Mouse (Mus musculus) intestine, embryonic 15.5 days (tissue): ENCODE results near the gene Hint2. TPM values are rescaled to one million over a fixed set of nuclear protein-coding genes. Genes with fewer than 3 reads are reported as not detected.

Experiments
- ATAC-seq: fragments of 200-750 bp; cut with Nextera tagmentation; 2 replicates; pipeline ENCODE4 v1.8.0; 2017; ENCODE audit warnings: moderate TSS enrichment, moderate library complexity
- H3K27ac ChIP-seq: fragments of 300-500 bp; sonication (generic); 2 replicates; pipeline ENCODE4 v1.5.1; 2015; ENCODE audit warnings: mild to moderate bottlenecking, inconsistent platforms
- H3K27me3 ChIP-seq: fragments of 300-500 bp; sonication (generic); replicated peaks from 2 replicates; pipeline ENCODE4 v1.6.1; 2015; ENCODE audit warnings: inconsistent platforms
- H3K36me3 ChIP-seq: fragments of 300-500 bp; sonication (generic); 2 replicates; pipeline ENCODE4 v1.6.1; 2015; ENCODE audit warnings: inconsistent platforms
- H3K4me1 ChIP-seq: fragments of 300-500 bp; sonication (generic); replicated peaks from 2 replicates; pipeline ENCODE4 v1.6.1; 2015; ENCODE audit warnings: inconsistent platforms
- H3K4me2 ChIP-seq: fragments of 300-500 bp; sonication (generic); replicated peaks from 2 replicates; pipeline ENCODE4 v1.6.1; 2015; ENCODE audit warnings: mild to moderate bottlenecking, inconsistent platforms
- H3K4me3 ChIP-seq: fragments of 300-500 bp; sonication (generic); replicated peaks from 2 replicates; pipeline ENCODE4 v1.5.1; 2015; ENCODE audit warnings: inconsistent platforms
- H3K9ac ChIP-seq: fragments of 300-500 bp; sonication (generic); 2 replicates; pipeline ENCODE4 v1.6.1; 2015; ENCODE audit warnings: inconsistent platforms
- H3K9me3 ChIP-seq: fragments of 300-500 bp; sonication (generic); 2 replicates; pipeline ENCODE4 v1.6.1; 2016; ENCODE audit warnings: inconsistent platforms
- WGBS: fragments of 180-500 bp; shearing (Covaris S2); methylation state at CpG from one replicate; pipeline ENCODE4 v1.1.7; 2015; 5-methylcytosine and 5-hydroxymethylcytosine counted together
- polyA plus RNA-seq: library from polyadenylated mRNA; unstranded; fragments of >200 nt; fragmentation: Nextera tagmentation; extraction: Ambion mirVana; gene quantifications from 2 replicates; pipeline ENCODE4 v1.2.1, GENCODE M21; 2015

Hint2 gene
- polyA plus RNA-seq, 1 experiment from 2014 or later: 152 TPM

- 27% methylated on average over 5 of the region's 5 CpGs for WGBS
- 0 out of 2 replicates have a peak overlapping the region, but pooled peaks have one; percentile 79 for H3K9ac ChIP-seq
These were observed 25.6 kb downstream of the Hint2 start for GRCm38 (mm10) chr4:43630671-43631045.

DNA sequence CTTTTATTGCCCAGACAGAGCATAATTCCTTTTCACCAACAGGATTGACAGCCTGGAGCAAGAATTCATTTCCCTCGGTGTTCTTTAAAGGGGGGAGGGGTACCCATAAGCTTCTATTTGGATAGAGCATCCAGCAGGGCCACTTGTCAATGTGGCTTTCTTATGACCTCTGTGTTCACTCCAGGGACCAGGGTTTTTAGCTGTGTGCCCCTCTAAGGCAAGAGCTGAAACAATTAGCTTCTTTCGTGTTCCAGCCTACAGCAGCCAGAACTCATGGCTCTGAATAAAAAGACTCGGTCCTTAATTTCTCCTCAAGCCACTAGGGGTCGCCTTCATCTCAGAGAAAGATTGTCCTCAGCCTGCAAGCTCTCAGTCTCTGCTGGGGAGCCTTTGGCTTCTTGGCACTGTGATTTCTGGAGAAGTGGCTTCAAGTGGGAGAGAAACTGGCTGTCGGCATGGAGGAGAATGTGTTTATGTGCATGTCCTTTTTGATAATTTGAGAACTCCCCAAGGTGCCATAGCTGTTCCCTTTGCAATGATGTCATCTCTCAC lies 26.2 kb downstream of the Hint2 start:
- Histone ChIP-seq H3K27me3 (peaks cover 13% of the 10 kb centered on the region), H3K4me1 (peaks cover 29% of the 10 kb centered on the region), H3K9ac (no peak overlapping the region), H3K4me3 (no peak overlapping the region), H3K4me2 (peak overlapping the region; percentile 95; the same call in 1 of the 2 replicates), H3K9me3 (peaks cover 5% of the 10 kb centered on the region; the same call in 1 of the 2 replicates), H3K27ac (no peak overlapping the region), H3K36me3 (no peaks in the 10 kb centered on the region)
- ATAC-seq: peak; percentile 58
- WGBS: 12% methylated on average over 5 of the region's 5 CpGs

More at GRCm38 (mm10) chr4:43630671-43631045, 25.6 kb downstream of the Hint2 start:
- peak; percentile 16; the same call in 1 of the 2 replicates for ATAC-seq
- Histone ChIP-seq H3K27me3 (peaks cover 13% of the 10 kb centered on the region), H3K27ac (0 out of 2 replicates have a peak overlapping the region, but pooled peaks have one; percentile 41), H3K4me1 (peaks cover 29% of the 10 kb centered on the region), H3K36me3 (no peaks in the 10 kb centered on the region), H3K4me3 (0 out of 2 replicates have a peak overlapping the region, but pooled peaks have one; percentile 65), H3K9me3 (no peaks in the 10 kb centered on the region), H3K4me2 (peak overlapping the region; percentile 95)

GRCm38 (mm10) chr4:43629106-43629817 lies 27.0 kb downstream of the Hint2 start:
- Histone ChIP-seq H3K27ac (no peak overlapping the region), H3K9me3 (peaks cover 9% of the 10 kb centered on the region; the same call in 1 of the 2 replicates), H3K36me3 (no peaks in the 10 kb centered on the region), H3K4me2 (no peak overlapping the region), H3K27me3 (peaks cover 13% of the 10 kb centered on the region), H3K9ac (no peak overlapping the region), H3K4me1 (peaks cover 29% of the 10 kb centered on the region), H3K4me3 (no peak overlapping the region)
- WGBS: 49% methylated on average over 20 of the region's 20 CpGs
- ATAC-seq: no peak

GRCm38 (mm10) chr4:43620146-43620778 lies 36.0 kb downstream of the Hint2 start:
- ATAC-seq: no peak
- Histone ChIP-seq H3K4me1 (no peaks in the 10 kb centered on the region), H3K9me3 (peaks cover 5% of the 10 kb centered on the region; the same call in 1 of the 2 replicates), H3K36me3 (no peaks in the 10 kb centered on the region), H3K27ac (no peak overlapping the region), H3K27me3 (no peaks in the 10 kb centered on the region), H3K4me2 (no peak overlapping the region), H3K4me3 (no peak overlapping the region), H3K9ac (no peak overlapping the region)
- 87% methylated on average over 4 of the region's 4 CpGs for WGBS

DNA sequence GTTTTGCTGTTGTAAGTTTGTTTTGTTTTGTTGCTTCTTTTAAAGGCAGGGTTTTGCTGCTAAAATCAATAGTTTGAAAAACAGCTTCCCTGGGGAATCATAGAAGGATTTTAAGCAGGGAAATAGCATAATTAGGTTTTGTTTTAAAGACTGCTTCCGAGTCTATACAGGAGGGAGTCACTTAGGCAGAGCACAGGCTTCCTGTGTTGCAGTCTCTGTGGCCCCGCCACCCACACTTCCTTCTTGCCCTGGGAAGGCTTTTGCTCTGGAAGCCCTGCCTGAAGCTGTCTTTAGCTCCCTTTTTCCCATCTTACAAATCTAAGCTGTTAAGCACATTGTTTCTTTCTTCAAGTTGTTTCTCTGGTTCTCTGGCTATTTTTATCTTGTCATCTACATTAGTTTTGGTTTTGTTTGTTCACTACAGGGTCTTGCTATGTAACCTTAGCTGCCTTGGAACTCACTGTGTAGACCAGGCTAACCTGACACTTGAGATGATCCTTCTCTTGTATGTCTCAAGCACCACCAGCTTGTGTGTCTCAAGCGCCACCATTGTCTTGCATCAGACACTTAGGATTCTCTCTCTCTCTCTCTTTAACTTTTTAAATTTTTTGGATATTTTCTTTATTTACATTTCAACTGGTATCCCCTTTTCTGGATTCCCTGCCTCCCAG lies 43.1 kb downstream of the Hint2 start:
- Histone ChIP-seq H3K36me3 (no peaks in the 10 kb centered on the region), H3K9me3 (no peaks in the 10 kb centered on the region), H3K27me3 (no peaks in the 10 kb centered on the region), H3K27ac (no peak overlapping the region), H3K4me1 (no peaks in the 10 kb centered on the region), H3K9ac (no peak overlapping the region), H3K4me3 (no peak overlapping the region), H3K4me2 (no peak overlapping the region)
- 52% methylated on average over 3 of the region's 3 CpGs for WGBS
- no peak for ATAC-seq

DNA sequence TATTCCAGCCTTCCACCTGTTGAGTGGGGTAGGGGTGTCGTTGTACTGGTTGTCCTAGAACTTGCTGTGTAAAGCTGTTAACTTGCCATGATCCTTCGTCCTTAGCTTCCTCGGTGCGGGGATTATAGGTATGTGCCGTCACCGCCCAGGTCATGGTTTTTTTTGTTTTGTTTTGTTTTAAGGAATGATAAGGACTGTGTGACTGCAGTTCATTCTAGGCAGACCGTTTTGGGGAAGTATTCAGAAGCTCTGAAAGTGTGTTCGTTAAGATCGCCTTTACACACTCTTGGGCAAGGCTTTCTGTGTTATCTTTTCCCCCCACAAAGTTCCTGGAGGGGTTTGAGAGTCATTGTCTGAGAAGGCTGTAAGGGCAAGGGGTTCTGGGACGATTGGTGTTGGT lies 43.7 kb downstream of the Hint2 start:
- WGBS: 63% methylated on average over 10 of the region's 10 CpGs
- no peak overlapping the region for H3K4me3 ChIP-seq
- no peak overlapping the region for H3K4me2 ChIP-seq
- H3K27ac ChIP-seq: no peak overlapping the region
- no peaks in the 10 kb centered on the region for H3K36me3 ChIP-seq
- H3K27me3 ChIP-seq: no peaks in the 10 kb centered on the region
- ATAC-seq: no peak
- H3K4me1 ChIP-seq: no peaks in the 10 kb centered on the region
- H3K9me3 ChIP-seq: no peaks in the 10 kb centered on the region
- no peak overlapping the region for H3K9ac ChIP-seq

DNA sequence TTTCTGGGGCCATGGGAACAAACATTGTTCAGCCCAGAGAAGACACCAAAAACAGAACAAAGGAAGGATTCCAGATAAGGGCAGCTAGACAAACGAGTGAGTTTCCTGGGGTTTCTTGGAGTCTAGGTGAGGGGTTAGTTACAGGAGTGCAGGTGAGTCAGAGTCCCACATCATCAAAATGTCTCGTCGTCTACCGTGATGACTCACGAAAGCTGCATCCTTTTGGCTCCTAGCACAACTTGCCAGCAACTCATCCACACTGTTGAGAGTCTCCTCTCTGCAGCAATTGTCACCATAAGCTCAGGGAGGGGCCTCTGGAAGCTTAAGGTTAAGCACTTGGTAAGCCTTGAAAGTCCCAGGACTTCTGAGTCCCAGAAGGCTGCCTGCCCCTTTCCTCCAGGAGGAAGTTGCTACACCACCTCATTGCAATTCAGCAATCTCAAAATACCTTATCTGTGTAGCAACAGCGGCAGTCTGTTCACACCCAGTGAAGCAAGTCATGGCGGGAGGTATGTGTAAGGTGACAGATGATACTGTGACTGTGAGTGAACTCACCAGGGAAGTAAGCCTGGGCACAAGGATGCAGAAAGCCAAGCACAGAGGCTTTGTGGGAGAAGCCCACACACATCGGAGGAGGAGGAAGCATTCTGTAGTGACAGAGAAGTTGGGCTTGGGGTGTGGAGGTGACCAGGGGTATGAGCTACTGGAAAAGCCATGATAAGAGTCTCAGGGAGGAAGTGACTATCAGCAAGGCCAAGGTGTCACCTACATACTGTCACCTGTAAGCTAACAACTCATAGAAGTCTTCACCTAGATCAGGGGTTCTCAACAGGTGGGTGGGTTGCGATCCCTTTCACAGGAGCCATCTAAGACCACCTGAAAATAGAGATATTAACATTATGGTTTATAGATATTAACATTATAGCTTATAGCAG lies 51.2 kb downstream of the Hint2 start:
- Histone ChIP-seq H3K4me1 (no peaks in the 10 kb centered on the region), H3K9me3 (no peaks in the 10 kb centered on the region), H3K4me3 (no peak overlapping the region), H3K4me2 (no peak overlapping the region), H3K27me3 (no peaks in the 10 kb centered on the region), H3K27ac (no peak overlapping the region), H3K36me3 (no peaks in the 10 kb centered on the region), H3K9ac (no peak overlapping the region)
- WGBS: 62% methylated on average over 9 of the region's 9 CpGs
- ATAC-seq: peak; percentile 55; the same call in 1 of the 2 replicates

Other genes with a start within 250 kb of the Hint2 start
- gene Fam166b, start 227.3 kb downstream of the Hint2 start, polyA plus RNA-seq: 0.28 TPM in 1 of 2 replicates, not detected in the other
- 6.8 and 7.9 TPM in 2 replicates for gene Tesk1, start 214.5 kb downstream of the Hint2 start, polyA plus RNA-seq
- 2.7 and 2.9 TPM in 2 replicates for gene Cd72, start 201.8 kb downstream of the Hint2 start, polyA plus RNA-seq
- gene Sit1, start 172.7 kb downstream of the Hint2 start, polyA plus RNA-seq: not detected in 2 replicates
- gene Ccdc107, start 163.6 kb downstream of the Hint2 start, polyA plus RNA-seq: 98.8 and 102 TPM in 2 replicates
- 45.2 and 48.6 TPM in 2 replicates for gene Arhgef39, start 156.8 kb downstream of the Hint2 start, polyA plus RNA-seq
- gene Car9, start 149.5 kb downstream of the Hint2 start, polyA plus RNA-seq: 18.0 and 30.0 TPM in 2 replicates
- gene Tpm2, start 132.7 kb downstream of the Hint2 start, polyA plus RNA-seq: 510 and 514 TPM in 2 replicates
- gene Creb3, start 94.1 kb downstream of the Hint2 start, polyA plus RNA-seq: 62.7 and 69.5 TPM in 2 replicates
- 61.4 and 61.9 TPM in 2 replicates for gene Tln1, start 93.8 kb downstream of the Hint2 start, polyA plus RNA-seq
- 20.9 and 23.3 TPM in 2 replicates for gene Rgp1, start 77.8 kb downstream of the Hint2 start, polyA plus RNA-seq
- 13.7 and 15.4 TPM in 2 replicates for gene Gba2, start 77.6 kb downstream of the Hint2 start, polyA plus RNA-seq
- 0.75 TPM in 1 of 2 replicates, not detected in the other for gene Msmp, start 72.0 kb downstream of the Hint2 start, polyA plus RNA-seq
- gene Npr2, start 24.5 kb downstream of the Hint2 start, polyA plus RNA-seq: 6.9 and 8.0 TPM in 2 replicates
- 0.46 and 1.0 TPM in 2 replicates for gene Spag8, start 2.9 kb downstream of the Hint2 start, polyA plus RNA-seq
- gene Tmem8b, start 12.5 kb upstream of the Hint2 start, polyA plus RNA-seq: 3.3 and 3.5 TPM in 2 replicates
- 2.9 and 3.6 TPM in 2 replicates for gene Fam221b, start 12.7 kb upstream of the Hint2 start, polyA plus RNA-seq
- gene Olfr70, start 44.3 kb upstream of the Hint2 start, polyA plus RNA-seq: not detected in 2 replicates
- not detected in 2 replicates for gene Olfr71, start 53.8 kb upstream of the Hint2 start, polyA plus RNA-seq
- 0.98 and 1.4 TPM in 2 replicates for gene Hrct1, start 70.7 kb upstream of the Hint2 start, polyA plus RNA-seq
- gene Spaar, start 73.6 kb upstream of the Hint2 start, polyA plus RNA-seq: 0.16 and 0.21 TPM in 2 replicates
- not detected in 2 replicates for gene Olfr159, start 114.5 kb upstream of the Hint2 start, polyA plus RNA-seq
- not detected in 2 replicates for gene Olfr156, start 167.4 kb upstream of the Hint2 start, polyA plus RNA-seq
- not detected in 2 replicates for gene Olfr157, start 183.7 kb upstream of the Hint2 start, polyA plus RNA-seq
- not detected in 2 replicates for gene Olfr155, start 195.1 kb upstream of the Hint2 start, polyA plus RNA-seq
- 16.4 and 17.0 TPM in 2 replicates for gene Reck, start 219.1 kb upstream of the Hint2 start, polyA plus RNA-seq